Mouse (Mus musculus) T-helper 1 cell (primary cell): ENCODE results near the gene Cul9.

Experiments
- in situ Hi-C: fragments of 300-600 bp; cut with MboI, MseI; formaldehyde crosslinking; loops from one replicate; pipeline ENCODE4 v1.15.1; 2025; ENCODE audit warnings: high pct_unique_total_duplicates

Cul9 gene

GRCm38 (mm10) chr17:46453302-46453948 lies 92.8 kb downstream of the Cul9 start:
- in situ Hi-C loops: loop anchor here (5.0 kb wide), 1 partner anchor 39 kb away; no protein-coding TSS in a partner anchor

- in situ Hi-C loops: loop anchor here (5.0 kb wide), 1 partner anchor 40 kb away; no protein-coding TSS in a partner anchor
Observed at GRCm38 (mm10) chr17:46452683-46453082, 93.5 kb downstream of the Cul9 start.
